Mouse (Mus musculus) megakaryocyte-erythroid progenitor cell, adult 5-6 weeks (primary cell): ENCODE measurements at regions not wholly inside any gene's neighbourhood (a gene's known extent, or its start where the extent isn't known, plus 50 kb on each side); places are given as distances from the start of the nearest gene placed in this dataset.
A peak's percentile ranks its signal among the peaks of the same experiment; 100 is the strongest.

Source experiments
- ATAC-seq: replicated peaks from 2 replicates; pipeline ENCODE4 v1.8.0; 2016; ENCODE audit warnings: mild to moderate bottlenecking, inconsistent platforms; ENCODE audit not compliant: severe bottlenecking, poor library complexity, low FRiP score, low TSS enrichment

GRCm38 (mm10) chr9:66646226-66646625 is 53.3 kb upstream of the Usp3 start:
- peak; percentile 90 for ATAC-seq

GRCm38 (mm10) chr9:66651306-66651705 is 58.4 kb upstream of the Usp3 start:
- ATAC-seq: no peak

- no peak for ATAC-seq
Observed at GRCm38 (mm10) chr9:66657116-66657758, 56.2 kb upstream of the Car12 start.

- no peak for ATAC-seq
Observed at GRCm38 (mm10) chr9:66658707-66659242, 54.7 kb upstream of the Car12 start.

- ATAC-seq: no peak
Observed at GRCm38 (mm10) chr9:66659781-66660445, 53.6 kb upstream of the Car12 start.

GRCm38 (mm10) chr9:66661596-66661995 is 51.9 kb upstream of the Car12 start:
- ATAC-seq: no peak

- ATAC-seq: no peak
Observed at GRCm38 (mm10) chr9:66662443-66662842, 51.0 kb upstream of the Car12 start.
